Mouse (Mus musculus) layer of hippocampus, adult 11-12 months (tissue): Measurements from ENCODE around the gene Dusp11.
A peak's percentile ranks its signal among the peaks of the same experiment; 100 is the strongest.
"Not testable (repeated sequence)": the region's sequence is repeated elsewhere in the genome, so short reads cannot be mapped to it uniquely, and the experiment has no call there.

Source experiments
- DNase-seq: peaks from one replicate; pipeline ENCODE4 v3.0.0; 2022; ENCODE audit warnings: low spot score

The Dusp11 gene

DNA sequence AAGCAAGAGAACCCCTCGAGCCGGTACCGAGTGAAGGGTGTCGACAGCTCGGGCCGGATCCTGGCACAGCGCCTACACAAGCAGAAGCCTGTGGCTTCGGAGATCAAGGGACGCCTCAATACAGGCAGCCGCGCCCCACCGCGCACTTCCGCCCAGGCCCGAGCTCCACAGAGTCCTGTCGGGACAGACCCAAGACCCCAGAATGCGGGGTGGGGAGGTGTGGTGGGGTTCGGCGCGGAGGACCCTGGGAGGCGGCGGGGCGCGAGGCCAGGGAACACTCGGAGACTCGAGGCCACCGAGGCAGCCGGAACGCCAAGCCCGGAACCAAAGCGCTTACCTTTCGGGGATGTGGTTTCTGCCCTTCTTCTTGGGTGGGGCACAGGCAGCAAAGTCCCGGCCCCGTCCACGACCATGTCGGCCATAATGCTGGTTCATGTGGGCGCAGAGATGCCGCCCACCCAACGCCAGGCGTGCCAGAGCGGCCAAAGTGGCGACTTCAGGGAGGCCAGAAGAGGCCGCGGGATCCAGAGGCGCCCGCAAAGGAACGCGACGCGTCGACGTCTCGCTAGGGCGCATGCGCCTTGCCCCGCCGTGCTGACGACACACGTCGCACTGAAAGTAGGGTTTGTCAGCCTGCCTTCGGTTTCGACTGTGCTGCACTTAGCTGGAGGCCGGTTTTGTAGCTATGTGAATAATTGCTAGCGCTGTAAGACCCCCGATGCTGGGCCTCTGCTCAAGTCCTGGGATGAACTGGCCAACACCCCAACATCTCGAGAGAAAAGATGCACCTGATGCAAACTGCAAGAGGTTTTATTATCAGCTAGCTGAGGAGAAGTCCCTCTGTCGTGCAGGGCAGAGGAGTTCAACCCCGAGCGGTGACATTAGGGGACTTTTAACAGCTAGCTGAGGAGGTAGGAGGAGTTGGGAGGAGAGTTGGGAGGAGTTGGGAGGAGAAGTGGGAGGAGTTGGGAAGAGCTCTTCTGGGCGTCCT lies at the start of gene Dusp11:
TSS of gene Dusp11 (minus strand) at position 567 of the 991 bp plus-strand sequence.
- peak; percentile 91 for DNase-seq

DNA sequence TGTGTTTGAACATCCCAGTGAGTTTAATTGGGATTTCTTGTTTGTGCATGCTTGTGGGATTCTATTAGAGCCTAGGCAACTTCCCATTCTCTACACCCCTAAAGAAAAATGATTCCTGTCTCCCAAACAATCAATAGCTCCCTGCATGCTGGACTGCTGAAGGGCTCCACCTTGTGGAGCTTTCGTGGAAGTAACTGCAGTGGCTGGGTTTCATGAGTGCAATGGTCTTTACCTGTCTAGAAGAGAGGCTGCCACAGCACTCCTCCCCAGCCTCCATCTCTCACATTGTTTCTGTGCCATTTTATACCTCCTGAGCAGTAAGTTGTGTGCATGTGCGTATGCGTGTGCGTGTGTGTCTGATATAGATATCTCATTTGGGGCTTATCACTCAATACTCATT lies 48.5 kb upstream of the Dusp11 start:
- DNase-seq: peak; percentile 67

DNA sequence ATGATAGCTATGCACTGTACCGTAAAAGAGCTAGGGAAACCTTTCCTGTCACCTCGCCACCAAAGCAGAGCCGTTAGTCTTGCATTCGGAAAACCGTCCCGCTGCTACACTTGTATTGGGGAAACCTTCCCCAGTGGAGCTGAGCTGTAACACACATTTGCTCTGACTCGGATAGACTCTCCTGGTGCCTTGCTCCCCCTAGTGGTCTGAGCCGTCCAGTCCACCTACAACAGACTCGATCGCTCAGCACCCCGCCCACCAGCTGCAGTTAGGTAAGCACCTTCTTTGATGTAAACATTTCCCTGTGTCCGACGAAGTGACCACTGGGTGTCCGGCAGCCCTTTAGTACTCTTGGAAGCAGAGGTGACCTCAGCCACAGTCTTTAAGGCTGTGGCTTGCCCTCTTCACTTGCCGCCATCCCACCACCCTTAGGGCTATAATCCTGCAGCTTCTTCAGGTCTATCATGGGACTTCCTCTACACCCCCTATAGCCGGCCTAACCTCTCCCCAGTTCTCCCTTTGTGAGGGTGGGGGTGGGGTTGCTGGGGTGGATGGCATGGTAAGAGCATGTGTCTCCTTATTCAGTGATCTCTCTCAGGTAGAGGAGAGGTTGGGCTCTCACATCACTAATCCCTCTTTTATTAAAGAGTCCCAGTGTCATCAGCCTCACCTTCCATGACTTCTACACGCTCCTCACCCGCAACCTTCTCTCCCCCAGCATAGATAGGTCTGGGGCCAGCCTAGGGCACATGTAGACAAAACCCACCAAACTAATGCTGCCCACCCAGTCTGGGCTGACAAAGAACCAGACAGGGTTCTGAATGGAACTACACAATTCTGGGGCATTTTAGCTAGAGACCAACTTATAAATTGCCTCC lies 43.0 kb upstream of the Dusp11 start:
- peak; percentile 79 for DNase-seq

DNA sequence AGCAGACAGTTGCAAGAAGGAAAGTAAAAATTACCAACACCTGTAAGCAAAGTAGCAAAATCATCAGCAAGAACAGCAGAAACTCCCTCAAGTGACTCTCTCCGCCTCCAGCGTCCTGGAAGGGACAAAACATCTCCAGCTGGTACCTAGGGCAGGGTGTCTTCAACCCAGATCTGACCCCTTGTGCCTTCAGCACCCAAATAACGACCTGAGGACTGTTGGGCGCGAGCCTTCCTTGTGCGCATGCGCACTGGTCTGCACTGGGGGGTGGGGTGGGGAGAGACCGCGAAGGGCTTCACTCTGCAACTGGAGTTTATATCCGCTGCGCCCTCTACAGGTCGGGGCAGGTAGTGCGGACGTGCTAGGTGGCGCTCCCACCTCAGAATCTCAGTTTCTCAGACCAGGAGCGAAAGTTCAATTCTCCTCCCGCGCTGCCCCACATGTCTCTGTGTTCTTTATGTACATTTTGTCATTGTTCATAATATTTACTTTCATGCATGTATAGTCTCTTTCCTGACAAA lies 42.0 kb upstream of the Dusp11 start:
- DNase-seq: no peak

DNA sequence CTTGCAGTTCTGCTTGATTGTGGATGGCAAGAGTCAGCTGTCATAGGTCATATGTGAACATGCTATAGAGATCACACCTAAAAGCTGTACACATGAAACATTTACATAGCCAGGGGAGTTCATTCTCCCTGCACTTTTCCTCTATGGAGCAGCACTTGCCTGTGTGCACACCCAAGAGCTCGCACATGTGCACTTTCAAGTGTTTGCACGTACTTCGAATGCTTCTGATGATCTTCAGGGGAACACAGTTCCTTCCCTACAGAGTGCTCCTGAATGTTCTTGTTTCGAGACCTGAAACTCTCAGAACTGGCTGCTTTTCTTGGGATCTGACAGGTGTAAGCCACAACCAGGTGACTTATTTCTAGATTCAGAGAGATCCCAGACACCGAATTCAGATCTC lies 29.3 kb upstream of the Dusp11 start:
- not testable (repeated sequence) for DNase-seq

DNA sequence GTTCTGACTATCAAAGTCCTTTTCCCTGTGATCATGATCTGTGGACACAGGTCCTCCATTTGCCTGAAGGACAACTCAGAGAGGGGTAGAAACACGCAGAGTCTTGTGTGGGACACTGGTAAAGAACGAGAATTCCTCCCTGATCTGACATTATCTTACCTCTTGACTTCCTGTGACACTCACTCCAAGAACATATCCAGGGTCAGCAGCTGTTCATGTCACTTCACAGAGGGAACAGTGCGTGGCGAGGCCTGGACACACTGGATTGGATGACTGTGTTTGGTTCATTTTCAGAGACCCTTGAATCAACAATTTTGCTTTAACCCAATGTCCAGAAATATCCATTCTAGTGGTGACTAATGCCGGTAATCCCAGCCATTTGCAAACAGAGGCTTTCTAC lies 28.1 kb upstream of the Dusp11 start:
- not testable (repeated sequence) for DNase-seq

DNA sequence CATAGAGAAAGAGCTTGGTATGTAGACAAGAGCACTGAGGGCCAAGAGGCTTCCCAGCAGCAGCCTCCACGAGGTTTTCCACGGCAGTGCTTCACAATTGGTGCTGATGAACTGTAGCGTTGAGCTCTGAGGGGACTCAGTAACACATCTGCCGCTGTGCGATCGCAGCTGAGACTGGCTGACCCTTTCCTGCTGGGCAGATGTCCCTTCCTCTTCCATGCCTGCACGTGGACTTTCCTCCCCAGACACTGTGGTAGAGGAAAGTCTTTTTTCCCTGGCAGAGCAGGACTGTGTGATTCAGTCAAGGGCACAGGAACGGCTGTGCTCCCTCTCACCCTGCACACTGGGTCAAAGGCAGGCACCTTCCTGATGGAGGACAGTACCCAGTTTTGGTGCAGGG lies 22.9 kb upstream of the Dusp11 start:
- DNase-seq: no peak

DNA sequence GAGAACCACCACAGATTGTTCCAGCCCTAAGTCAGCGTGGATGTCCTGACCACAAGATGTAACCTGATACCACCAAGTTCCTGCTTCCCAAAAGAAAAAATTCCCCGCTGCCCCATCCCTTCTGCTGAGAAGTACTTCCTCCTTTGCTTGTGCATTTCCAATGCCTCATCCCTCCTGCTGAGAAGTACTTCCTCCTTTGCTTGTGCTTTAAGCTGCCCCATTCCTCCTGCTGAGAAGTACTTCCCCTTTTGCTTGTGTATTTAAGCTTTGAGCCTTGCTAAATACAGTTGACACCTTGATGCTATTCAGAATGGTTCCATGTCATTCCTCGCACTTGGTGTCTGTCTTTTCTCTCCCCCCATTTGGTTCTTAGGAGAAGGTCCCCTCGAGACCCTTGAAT lies 17.3 kb upstream of the Dusp11 start:
- DNase-seq: not testable (repeated sequence)

DNA sequence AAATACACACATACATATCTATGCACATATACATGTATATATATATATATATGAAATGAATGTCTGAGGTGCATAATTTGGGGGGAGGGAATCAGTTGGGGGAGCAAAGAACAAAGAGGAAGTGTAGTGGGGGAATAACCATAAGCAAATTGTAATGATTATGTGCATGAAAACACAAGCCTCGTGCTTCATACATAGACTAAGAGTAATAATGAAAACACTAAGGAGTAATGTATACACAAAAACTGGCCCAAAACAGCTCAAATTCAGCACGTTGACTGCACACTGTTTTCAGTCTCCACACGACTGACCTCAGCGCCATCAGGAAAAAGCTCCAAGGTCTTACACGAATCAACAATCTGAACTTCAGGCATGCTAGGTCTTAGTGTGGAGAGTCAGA lies 14.8 kb upstream of the Dusp11 start:
- DNase-seq: no peak

DNA sequence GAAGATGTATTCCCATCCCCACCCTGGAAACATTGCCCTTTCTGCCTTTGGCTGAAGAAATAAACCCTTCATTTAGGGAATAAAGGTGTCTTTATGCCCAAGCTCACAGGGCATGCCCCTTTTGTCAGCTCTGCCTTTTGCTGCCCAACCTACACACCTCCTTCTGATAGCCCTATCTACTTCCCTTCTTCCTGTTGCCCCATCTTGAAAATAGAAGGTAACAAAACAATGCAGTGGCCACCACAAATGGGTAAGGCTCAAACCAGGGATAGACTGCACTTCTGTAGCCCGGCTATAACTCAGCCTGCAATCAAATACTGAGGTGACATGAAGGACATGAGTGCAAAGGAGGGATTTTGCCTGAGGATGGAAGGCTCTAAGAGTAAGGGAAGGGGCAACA lies 14.3 kb upstream of the Dusp11 start:
- no peak for DNase-seq

DNA sequence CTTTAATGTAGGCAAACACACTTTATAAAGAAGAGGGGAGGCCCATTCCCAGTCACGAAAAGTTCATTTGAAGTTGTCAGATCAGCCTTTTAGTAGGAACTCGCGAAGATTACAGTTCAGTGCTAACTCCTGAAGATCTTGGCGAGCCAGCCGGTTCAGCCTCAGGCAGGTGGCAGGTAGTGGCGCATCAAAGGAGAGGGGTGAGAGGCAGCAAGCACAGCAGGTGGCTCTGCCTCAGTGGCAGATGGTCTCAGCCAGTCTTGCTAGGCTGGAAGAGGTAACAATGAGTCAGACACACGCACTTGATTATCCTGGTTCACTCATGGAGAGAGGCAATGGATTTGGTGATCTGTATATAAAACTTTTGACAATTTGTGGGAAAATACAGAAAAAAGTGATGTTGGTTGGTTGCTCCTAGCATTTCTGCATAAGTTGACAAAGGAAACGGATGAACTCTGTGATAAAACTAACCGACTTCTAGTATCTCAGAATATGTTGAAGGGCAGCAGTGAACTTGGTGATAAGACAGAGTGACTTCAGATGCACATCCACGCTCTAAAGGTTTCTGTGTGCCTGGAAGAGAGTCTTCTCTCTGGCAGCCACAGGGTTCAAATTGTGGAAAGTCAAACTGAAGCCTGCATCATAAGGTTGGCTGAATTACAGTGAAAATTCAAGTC lies 13.6 kb upstream of the Dusp11 start:
- DNase-seq: no peak

DNA sequence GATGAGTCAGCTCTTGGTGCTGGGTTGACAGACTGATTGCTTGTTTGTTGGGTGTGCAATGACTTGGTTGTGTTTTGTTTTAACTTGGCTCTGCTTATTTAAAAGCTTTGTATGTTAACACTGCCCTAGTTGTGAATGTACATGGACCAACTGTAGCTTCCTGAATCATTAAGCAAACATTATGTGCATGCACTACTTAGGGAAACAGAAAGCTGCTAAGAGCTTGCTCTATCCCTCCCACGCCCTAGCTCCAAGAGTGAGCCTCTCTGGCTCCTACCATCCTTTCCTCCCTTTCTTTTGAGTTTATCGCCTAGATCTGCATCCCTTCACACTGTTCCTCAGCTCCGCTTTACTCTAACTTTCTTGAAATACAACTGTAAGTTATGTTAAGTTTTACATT lies 11.9 kb upstream of the Dusp11 start:
- DNase-seq: no peak

DNA sequence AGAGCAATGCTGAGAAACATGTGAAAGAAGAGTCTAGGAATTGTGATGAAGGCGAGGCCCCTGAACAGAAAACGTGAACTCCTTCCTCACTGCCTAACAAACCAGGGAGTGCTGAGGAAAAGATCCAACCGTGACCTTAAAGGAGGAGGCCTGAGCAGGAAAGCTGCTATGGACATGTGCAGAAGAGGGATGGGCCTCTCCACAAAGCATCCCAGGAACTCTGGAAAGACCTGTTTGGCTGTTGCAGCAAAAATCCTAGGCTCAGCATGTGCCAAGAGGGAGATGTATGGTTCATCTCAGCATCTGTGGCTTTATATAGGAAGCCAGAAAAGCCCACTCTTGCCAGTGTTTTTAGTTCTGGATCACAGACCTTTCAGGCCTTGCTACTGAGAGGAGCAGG lies 11.2 kb upstream of the Dusp11 start:
- no peak for DNase-seq

DNA sequence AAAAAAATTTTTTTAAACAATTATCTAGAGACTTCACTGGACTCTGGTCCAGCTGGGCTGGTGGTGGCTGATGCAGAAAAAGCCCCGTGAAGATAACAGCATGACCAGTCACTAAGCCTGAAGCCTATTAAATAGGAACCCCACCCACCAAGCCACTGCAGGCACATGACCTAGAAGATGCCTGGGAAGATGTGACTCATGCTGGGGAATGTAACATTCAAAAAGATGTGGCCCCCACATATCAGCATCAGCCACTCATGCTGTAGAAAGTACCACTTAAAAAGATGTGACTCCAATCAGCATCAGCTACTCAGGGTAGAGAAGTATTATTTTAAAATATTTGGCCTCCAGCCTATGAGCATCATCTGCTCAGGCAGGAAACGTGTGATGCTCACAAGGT lies 8.4 kb upstream of the Dusp11 start:
- no peak for DNase-seq

DNA sequence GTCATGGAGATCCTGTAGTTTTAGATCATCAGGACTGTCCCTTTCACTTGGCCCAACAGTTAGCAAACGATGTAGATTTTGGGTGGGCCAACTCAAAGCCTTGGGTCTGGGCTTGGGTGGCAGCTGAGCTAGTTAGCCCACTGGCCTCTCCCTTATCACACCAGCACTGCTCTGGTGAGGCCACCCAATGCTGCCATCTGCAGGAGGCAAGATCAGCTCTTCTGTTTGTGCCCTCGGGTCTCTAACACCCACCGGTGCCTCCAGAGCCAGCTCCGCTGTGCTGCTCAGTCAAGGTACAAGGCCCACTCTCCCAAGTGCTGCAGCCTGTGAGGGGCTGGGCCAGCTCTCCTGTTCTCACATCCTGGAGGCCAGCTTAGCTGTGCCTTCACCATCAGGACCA lies 5.2 kb upstream of the Dusp11 start:
- no peak for DNase-seq

DNA sequence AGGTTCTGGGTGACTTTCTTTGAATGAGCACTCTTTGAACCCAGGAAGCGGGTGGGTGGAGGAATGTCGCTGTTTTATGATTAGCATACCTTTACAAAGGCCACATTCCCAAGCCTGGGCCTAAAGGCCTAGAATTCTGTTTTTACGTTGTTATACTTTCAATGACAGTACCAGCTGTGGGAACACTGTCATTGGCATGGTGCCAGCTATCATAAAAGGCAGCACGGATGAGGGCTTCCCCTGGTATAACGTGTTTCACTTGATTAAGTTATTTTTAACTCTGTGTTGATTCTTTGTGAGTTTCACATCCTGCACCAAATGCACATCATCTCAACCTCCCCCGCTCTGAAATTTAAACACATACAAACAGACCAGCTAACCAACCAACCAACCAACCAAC lies 4.6 kb upstream of the Dusp11 start:
- DNase-seq: not testable (repeated sequence)

DNA sequence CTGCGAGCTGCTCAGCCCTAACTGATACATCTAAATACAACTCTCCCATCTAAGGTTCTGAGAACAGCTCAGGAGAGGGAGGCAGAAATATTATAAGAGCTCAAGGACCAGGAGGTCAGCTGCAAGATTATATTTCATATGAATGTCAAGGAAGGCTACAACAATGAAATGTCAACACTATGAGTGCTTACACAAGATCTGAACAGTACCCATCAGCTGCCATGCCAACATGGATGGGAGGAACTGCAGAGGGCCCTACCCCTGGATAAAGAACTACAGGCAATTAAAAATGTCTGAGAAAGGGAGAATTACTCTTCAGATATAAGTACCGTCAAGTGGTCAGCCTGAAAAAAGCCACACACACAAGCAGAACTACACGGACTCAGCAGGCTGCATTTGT lies 3.9 kb downstream of the Dusp11 start:
- no peak for DNase-seq

DNA sequence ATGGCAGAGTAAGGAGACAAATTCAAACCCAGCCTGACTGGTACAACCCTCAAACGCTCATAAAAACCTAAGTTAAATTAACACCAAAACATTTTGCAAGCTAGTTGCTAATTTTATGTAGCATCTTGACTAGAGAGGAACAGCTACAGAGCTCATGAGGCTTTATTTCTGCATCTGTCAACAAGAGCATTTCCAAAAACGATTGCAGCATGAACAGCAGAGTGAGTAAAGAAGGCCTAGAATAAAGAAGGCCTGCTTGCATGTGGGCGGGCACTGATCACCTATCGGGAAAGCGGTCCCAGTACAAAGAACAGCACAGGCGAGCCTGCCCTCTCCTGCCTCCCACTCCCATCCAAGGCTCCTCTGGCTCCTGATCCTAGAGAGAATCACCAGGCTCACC lies 12.9 kb downstream of the Dusp11 start:
- no peak for DNase-seq

DNA sequence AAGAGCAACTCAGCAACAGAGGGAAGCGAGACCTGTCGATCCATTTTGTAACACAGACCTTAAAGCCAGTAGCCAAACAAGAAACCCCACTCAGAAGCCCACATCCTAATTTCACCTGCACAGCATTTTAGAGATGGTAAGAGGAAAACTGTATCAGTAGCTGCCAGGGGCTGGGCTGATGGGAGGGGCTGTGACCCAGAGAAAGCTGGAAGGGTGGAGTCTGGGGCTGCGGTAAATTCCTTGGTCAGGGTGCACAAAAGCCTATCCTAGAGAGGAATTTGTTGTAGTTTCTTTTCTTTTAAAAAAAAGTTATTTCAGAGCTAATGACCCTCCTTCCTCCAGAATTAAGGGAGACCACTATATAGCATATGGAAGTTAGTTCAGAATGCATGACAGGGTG lies 19.0 kb downstream of the Dusp11 start:
- no peak for DNase-seq

DNA sequence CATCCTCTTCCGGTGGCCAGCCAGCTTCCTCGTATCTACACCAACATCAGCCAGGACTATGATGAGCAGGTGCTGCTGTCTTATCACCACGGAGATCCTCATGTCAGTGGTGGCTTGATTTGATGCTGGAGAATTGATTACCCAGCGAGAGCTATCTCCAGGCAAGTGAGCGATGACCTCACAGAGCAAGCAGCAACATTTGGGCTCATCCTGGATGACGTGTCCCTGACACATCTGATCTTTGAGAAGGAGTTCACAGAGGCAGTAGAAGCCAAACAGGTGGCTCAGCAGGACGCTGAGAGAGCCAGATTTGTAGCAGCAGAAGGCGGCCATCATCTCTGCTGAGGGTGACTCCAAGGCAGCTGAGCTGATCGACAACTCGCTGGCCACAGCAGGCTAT lies 22.8 kb downstream of the Dusp11 start:
- no peak for DNase-seq

DNA sequence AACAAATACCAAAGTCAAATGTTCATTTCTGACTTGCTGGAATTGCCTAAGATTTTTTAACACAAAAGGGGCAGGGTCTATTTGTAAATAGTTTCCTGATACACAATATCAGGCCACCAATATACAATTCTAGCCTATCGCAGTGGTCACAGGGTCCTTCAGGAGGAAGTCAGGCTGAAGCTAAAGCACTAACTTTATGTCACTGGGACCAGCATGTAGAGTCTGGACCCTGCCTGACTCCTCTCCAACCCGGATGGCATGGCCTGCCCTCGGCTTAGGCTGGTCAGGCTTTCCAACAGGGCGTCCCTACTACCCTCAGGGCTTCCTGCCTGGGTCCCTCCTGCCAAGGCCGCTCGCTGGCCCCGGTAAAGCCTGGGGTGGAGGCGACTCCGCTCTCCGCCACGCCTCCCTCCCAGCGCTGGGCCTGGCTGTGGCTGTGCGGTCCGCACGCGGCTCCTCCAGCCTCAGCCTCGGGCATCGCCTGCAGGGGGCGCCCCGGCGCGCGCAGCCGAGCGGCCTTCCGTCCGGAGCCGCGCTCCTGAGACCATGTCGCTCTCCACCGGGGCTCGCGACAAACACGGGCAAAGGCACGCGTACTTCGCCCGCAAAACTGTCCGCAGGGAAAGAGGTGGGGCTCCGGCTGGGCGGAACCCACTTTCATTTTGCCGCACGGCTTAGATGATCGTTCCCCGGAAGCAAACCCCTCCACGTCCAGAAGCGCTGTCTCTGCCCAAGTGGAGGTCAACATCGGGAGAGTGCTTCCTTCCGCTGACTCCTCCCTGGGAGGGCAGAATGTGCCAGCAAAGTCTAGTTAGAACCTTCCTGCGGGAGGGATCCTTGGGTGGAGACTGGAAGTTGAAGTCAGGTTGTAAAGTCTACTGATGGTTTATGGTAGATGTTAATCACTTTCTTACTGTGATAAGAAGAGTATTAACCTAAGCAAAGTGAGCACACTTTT lies 24.7 kb downstream of the Dusp11 start:
- peak; percentile 72 for DNase-seq
